Mouse (Mus musculus) left cerebral cortex, adult 11 months (tissue): ENCODE data around the gene Sptbn2.
A peak's percentile ranks its signal among the peaks of the same experiment; 100 is the strongest.

ENCODE experiments used
- DNase-seq: peaks from one replicate; pipeline ENCODE4 v3.0.0; 2022; ENCODE audit warnings: low spot score

Sptbn2 gene

DNA sequence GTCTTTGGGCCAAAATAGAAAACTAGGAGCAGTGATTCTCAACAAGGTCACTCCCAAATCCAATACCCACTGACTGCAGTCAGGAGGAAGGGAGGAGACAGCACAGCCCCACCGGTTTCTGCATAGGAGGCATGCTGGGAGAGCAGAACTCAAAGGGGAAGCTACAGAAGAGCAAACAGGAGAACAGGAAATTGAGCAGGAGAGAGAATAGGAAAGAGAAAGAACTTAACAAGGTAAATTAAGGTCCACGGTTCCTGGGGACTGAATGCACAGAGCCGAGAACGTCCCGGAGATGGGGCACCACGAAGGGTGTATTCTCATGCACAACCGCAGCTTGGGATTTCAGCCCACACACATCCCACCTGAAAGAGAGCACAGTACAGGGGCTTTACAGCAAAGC lies 74.2 kb downstream of the Sptbn2 start:
- DNase-seq = no peak

GRCm38 (mm10) chr19:4786313-4786712 lies 75.3 kb downstream of the Sptbn2 start:
- no peak for DNase-seq

DNA sequence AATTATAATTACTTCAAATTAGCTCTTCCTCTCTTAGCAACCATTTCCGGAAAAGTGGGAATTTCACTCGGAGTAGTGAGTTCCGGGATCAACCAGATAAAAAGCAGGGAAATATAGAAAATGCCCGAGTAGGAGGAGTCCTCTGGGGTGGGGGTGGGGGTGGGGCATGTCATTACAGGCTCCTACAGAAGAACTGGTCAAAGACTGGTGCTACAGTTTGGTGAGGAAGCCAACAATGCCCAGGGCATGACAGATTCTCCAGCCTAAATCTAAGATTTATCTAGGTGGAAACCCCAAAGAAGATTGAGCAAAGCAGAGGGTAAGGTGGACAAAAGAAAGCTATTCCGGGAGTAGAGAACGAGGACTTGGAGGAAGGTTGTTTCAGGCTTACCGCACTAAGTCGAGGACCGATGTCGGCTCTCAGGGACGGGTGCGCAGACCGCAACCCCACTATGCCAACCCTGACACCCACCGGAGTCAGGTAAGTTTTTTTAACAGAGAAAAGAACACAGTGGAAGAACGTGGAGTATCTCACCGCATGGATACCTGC lies 82.4 kb downstream of the Sptbn2 start:
- no peak for DNase-seq

GRCm38 (mm10) chr19:4793831-4794422 lies 83.0 kb downstream of the Sptbn2 start, which contains the start of gene Rbm4:
Gene Rbm4, minus strand, starts transcription at chr19:4793901.
- DNase-seq = peak; percentile 98

DNA sequence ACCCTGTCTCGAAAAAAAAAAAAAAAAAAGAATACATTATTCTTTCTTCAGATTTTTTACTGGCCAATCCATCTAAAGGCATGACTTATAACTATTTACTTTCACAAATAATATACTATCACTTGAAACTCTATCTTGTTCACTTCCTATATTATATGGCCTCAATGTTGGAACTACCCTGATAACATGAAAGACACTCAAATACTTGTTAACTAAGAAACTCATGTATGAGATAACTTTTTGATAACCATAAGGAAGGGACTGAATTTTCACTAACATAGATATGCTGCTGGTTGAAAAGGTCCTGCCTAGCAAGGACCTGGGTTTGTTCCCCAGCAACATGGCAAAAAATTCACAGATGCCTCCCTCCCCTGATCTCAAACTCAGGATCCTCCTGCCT lies 85.0 kb downstream of the Sptbn2 start:
- no peak for DNase-seq

DNA sequence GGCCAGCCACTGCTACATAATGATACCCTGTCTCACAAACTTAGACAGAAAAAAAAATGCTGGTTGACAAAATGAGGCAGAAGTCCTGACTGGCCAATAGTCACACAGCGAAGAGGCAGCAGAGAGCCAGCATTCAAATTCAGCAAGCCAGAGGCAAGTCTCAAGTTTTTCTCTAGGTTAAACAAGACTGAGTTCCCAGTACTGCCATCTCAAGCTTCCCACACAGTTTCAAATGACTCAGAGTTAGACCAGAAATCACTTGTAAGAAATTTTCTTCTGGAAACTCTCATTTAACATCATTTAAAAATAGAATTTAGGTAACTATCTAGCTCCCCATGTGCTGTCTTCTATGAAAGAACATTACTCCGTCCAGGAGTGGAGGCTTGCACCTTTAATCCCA lies 86.9 kb downstream of the Sptbn2 start:
- DNase-seq = no peak

DNA sequence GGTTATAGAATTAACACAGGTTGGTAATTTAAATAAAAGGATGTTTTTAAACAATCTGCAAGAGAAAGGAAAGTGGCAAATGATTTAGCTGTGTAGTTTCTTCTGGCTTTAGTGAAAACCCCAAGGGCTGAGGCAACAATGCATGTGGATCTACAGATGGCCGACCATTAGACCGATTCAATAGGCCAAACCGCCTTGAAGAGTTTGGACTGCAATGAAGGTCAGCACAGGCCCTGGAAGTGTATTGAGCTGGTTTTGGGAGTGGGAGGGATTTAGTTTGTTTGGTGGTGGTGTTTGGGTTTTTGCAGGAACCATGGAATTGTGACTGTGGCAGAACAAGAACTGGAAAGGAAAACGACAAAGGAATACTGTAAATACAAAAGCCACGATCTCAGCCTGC lies 88.1 kb downstream of the Sptbn2 start:
- no peak for DNase-seq
